8 mouse cellular contexts compared by ENCODE assay signal in the genomic region with DNA sequence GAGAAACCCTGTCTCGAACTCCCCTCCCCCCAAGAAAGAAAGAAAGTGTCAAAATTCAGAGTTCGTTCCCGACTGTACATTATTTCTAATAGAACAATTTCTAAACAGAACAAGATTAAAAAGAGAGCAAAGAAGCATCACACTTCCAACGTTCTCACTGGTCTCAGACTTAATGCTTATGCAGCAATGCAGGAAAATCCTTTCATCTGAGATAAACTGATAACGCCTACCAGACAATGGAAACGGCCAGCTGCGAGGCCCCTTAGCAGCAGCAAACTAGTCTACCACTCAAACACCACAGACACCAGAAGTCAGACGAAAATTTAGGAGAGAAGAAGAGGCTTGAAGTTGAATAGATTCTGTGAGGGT. TPM values are rescaled to one million over a fixed set of nuclear protein-coding genes. Genes with fewer than 3 reads are reported as not detected.
DNase-seq lines count a peak whose midpoint lies in the region; ATAC-seq and TF ChIP-seq lines count a peak whose summit lies in the region.

No protein-coding gene starts in this region.

- H3K79me2 ChIP-seq in macrophage (ENCODE audit: inconsistent target): peaks cover 41% of the 10 kb centered on the region

- no peak for TF ChIP-seq CTCF in G1E (IDR thresholded peaks at IDR 0.05; ENCODE audit: low read depth, low read length)

- peak overlapping the region; percentile 99 for H3K27ac ChIP-seq in heart, embryonic 16.5 days (ENCODE audit: low read length)
- peak overlapping the region; percentile 99 for H3K27ac ChIP-seq in forebrain, embryonic 16.5 days (ENCODE audit: low read length)
- peak overlapping the region; percentile 55 for H3K27ac ChIP-seq in macrophage

- no peak for ATAC-seq in heart, embryonic 16.5 days (replicated peaks; ENCODE audit: extremely low read depth, insufficient read depth, low FRiP score)
- peak; percentile 50 for ATAC-seq in G1E (ENCODE audit: extremely low read depth, insufficient number of reproducible peaks, low FRiP score, poor library complexity, severe bottlenecking)
- ATAC-seq in forebrain, embryonic 16.5 days: 0 out of 2 replicates have a peak, but pooled peaks have one; percentile 2

- H3K4me2 ChIP-seq in heart, embryonic 16.5 days (ENCODE audit: low read depth, low read length): peak overlapping the region; percentile 89
- H3K4me2 ChIP-seq in forebrain, embryonic 16.5 days (ENCODE audit: low read length): peak overlapping the region; percentile 77

- H3K9me3 ChIP-seq in heart, embryonic 16.5 days (replicated peaks; ENCODE audit: control insufficient read depth, low read length): no peaks in the 10 kb centered on the region
- no peaks in the 10 kb centered on the region for H3K9me3 ChIP-seq in G1E (replicated peaks)
- H3K9me3 ChIP-seq in forebrain, embryonic 16.5 days (ENCODE audit: control insufficient read depth, low read length): no peaks in the 10 kb centered on the region

- DNase-seq in heart, adult 8-10 months (ENCODE audit: low spot score): no peak
- no peak for DNase-seq in G1E (ENCODE audit: low spot score)
- DNase-seq in layer of hippocampus, postnatal 36 days: no peak
- no peak for DNase-seq in gastrocnemius, postnatal 4 days (ENCODE audit: low spot score in 2 of 2)
- DNase-seq in urinary bladder, postnatal 25 days (ENCODE audit: low spot score): no peak

- H3K4me3 ChIP-seq in heart, embryonic 16.5 days (ENCODE audit: low read length): peak overlapping the region; percentile 82
- peak overlapping the region; percentile 88 for H3K4me3 ChIP-seq in G1E (ENCODE audit: low read depth, low read length)
- peak overlapping the region; percentile 94 for H3K4me3 ChIP-seq in forebrain, embryonic 16.5 days (replicated peaks; ENCODE audit: low read length)
- H3K4me3 ChIP-seq in macrophage (ENCODE audit: inconsistent target): peak overlapping the region; percentile 77

- peaks cover 7% of the 10 kb centered on the region; the same call in 1 of the 2 replicates for H3K4me1 ChIP-seq in heart, embryonic 16.5 days (ENCODE audit: control insufficient read depth, insufficient read depth, low read length)
- peaks cover 21% of the 10 kb centered on the region for H3K4me1 ChIP-seq in G1E (ENCODE audit: insufficient read depth, low read depth, low read length)
- peaks cover 3% of the 10 kb centered on the region for H3K4me1 ChIP-seq in forebrain, embryonic 16.5 days (replicated peaks; ENCODE audit: control insufficient read depth, insufficient read depth, low read length)

- peak overlapping the region; percentile 93 for H3K9ac ChIP-seq in heart, embryonic 16.5 days (ENCODE audit: low read length)
- H3K9ac ChIP-seq in forebrain, embryonic 16.5 days (replicated peaks; ENCODE audit: low read depth, low read length): peak overlapping the region; percentile 80

- WGBS in heart, embryonic 16.5 days: 10% methylated on average over 8 of the region's 8 CpGs
- 14% methylated on average over 8 of the region's 8 CpGs for WGBS in forebrain, embryonic 16.5 days
- 29% methylated on average over 8 of the region's 8 CpGs for WGBS in macrophage (ENCODE audit: missing documents)

- peaks cover 17% of the 10 kb centered on the region for H3K36me3 ChIP-seq in heart, embryonic 16.5 days (ENCODE audit: control insufficient read depth, insufficient read depth)
- H3K36me3 ChIP-seq in G1E (replicated peaks) (peaks cover 28% of the 10 kb centered on the region), macrophage (ENCODE audit: inconsistent target) (peaks cover 13% of the 10 kb centered on the region)
- peaks cover 13% of the 10 kb centered on the region for H3K36me3 ChIP-seq in forebrain, embryonic 16.5 days (ENCODE audit: control insufficient read depth, insufficient read depth)

- H3K27me3 ChIP-seq in heart, embryonic 16.5 days (ENCODE audit: control insufficient read depth, insufficient read depth, low read length): no peaks in the 10 kb centered on the region
- H3K27me3 ChIP-seq in G1E (ENCODE audit: insufficient read depth, low read length): no peaks in the 10 kb centered on the region
- H3K27me3 ChIP-seq in forebrain, embryonic 16.5 days (replicated peaks; ENCODE audit: control insufficient read depth, insufficient read depth, low read length): no peaks in the 10 kb centered on the region

RNA-seq across cellular contexts. Expression of gene Rpf1, which starts 0.4 kb away (rescaled TPM):
- 31.4 and 38.8 TPM in 2 replicates for polyA plus RNA-seq in heart, embryonic 16.5 days (2015; fragmentation: Nextera tagmentation; extraction: Ambion mirVana)
- 10 to 100 TPM; 10.7 to 13.2 (median 12.2) TPM for total RNA-seq in heart, adult 8-10 months (2022)
- 95.6 and 103 TPM in 2 replicates for total RNA-seq in G1E (2014; fragmentation: Nextera tagmentation)
- 99.9 and 111 TPM in 2 replicates for total RNA-seq in G1E (2017)
- polyA plus RNA-seq in G1E (2012): 26.9 and 27.2 TPM in 2 replicates
- 47.0 and 58.0 TPM in 2 replicates for polyA plus RNA-seq in forebrain, embryonic 16.5 days (2015; fragmentation: Nextera tagmentation; extraction: Ambion mirVana)
- total RNA-seq in macrophage (2018; cell fraction: chromatin; rRNA removed): 10 to 100 TPM; 16.5 to 46.2 (median 27.2) TPM
- total RNA-seq in macrophage (2018; cell fraction: cytosol; rRNA removed): 10 to 100 TPM; 17.0 to 30.6 (median 23.2) TPM
- 10 to 100 TPM; 10.4 to 34.5 (median 19.1) TPM for total RNA-seq in macrophage (2018; cell fraction: nucleus; rRNA removed)
- polyA plus RNA-seq in macrophage (2018): 29.4 to 58.0 TPM (median 35.8 TPM) in 3 replicates
- 10 to 100 TPM; 18.0 to 18.2 TPM for total RNA-seq in layer of hippocampus, postnatal 36 days (2021)
- 10 to 100 TPM; 16.8 to 25.5 TPM for total RNA-seq in gastrocnemius, postnatal 4 days (2021)

RNA-seq across cellular contexts. Expression of gene Gng5, which starts 22.0 kb away (rescaled TPM):
- polyA plus RNA-seq in heart, embryonic 16.5 days (2015; fragmentation: Nextera tagmentation; extraction: Ambion mirVana): 1,101 and 1,119 TPM in 2 replicates
- 100 to 1,000 TPM; 252 to 269 (median 261) TPM for total RNA-seq in heart, adult 8-10 months (2022)
- 287 and 297 TPM in 2 replicates for total RNA-seq in G1E (2014; fragmentation: Nextera tagmentation)
- 299 and 354 TPM in 2 replicates for total RNA-seq in G1E (2017)
- 191 and 352 TPM in 2 replicates for polyA plus RNA-seq in G1E (2012)
- 318 and 371 TPM in 2 replicates for polyA plus RNA-seq in forebrain, embryonic 16.5 days (2015; fragmentation: Nextera tagmentation; extraction: Ambion mirVana)
- 10 to 100 TPM; 18.5 to 59.6 (median 37.4) TPM for total RNA-seq in macrophage (2018; cell fraction: chromatin; rRNA removed)
- 100 to 1,000 TPM; 368 to 688 (median 489) TPM for total RNA-seq in macrophage (2018; cell fraction: cytosol; rRNA removed)
- 100 to 1,000 TPM in 11 of 26 experiments, 10 to 100 TPM in 15; 27.6 to 151 (median 92.5) TPM for total RNA-seq in macrophage (2018; cell fraction: nucleus; rRNA removed)
- 567 to 673 TPM (median 599 TPM) in 3 replicates for polyA plus RNA-seq in macrophage (2018)
- 10 to 100 TPM; 44.8 to 53.1 TPM for total RNA-seq in layer of hippocampus, postnatal 36 days (2021)
- total RNA-seq in gastrocnemius, postnatal 4 days (2021): 100 to 1,000 TPM; 238 to 270 TPM

RNA-seq across cellular contexts. Expression of gene Spata1, which starts 22.1 kb away (rescaled TPM):
- 5.2 and 5.6 TPM in 2 replicates for polyA plus RNA-seq in heart, embryonic 16.5 days (2015; fragmentation: Nextera tagmentation; extraction: Ambion mirVana)
- total RNA-seq in heart, adult 8-10 months (2022): 1 to 10 TPM; 3.0 to 3.4 (median 3.2) TPM
- total RNA-seq in G1E (2014; fragmentation: Nextera tagmentation) (14.9 and 19.7 TPM in 2 replicates), G1E (2017) (11.6 and 20.4 TPM in 2 replicates)
- polyA plus RNA-seq in G1E (2012) (1.3 and 1.6 TPM in 2 replicates), macrophage (2018) (1.1 to 3.2 TPM (median 2.2 TPM) in 3 replicates)
- 4.0 and 7.4 TPM in 2 replicates for polyA plus RNA-seq in forebrain, embryonic 16.5 days (2015; fragmentation: Nextera tagmentation; extraction: Ambion mirVana)
- total RNA-seq in macrophage (2018; cell fraction: chromatin; rRNA removed): 10 to 100 TPM in 24 of 26 experiments, 1 to 10 TPM in 2; 5.7 to 28.7 (median 19.3) TPM
- 1 to 10 TPM in 19 of 26 experiments, under 1 TPM in 7; 0.73 to 3.3 (median 1.4) TPM for total RNA-seq in macrophage (2018; cell fraction: cytosol; rRNA removed)
- total RNA-seq in macrophage (2018; cell fraction: nucleus; rRNA removed): 10 to 100 TPM in 16 of 26 experiments, 1 to 10 TPM in 10; 4.9 to 23.8 (median 12.4) TPM
- 1 to 10 TPM; 2.8 to 3.3 TPM for total RNA-seq in layer of hippocampus, postnatal 36 days (2021)
- total RNA-seq in gastrocnemius, postnatal 4 days (2021): 1 to 10 TPM; 3.3 to 3.5 TPM

RNA-seq across cellular contexts. Expression of gene Uox, which starts 48.6 kb away (rescaled TPM):
- polyA plus RNA-seq in heart, embryonic 16.5 days (2015; fragmentation: Nextera tagmentation; extraction: Ambion mirVana): 0.13 and 0.34 TPM in 2 replicates
- not detected for total RNA-seq in heart, adult 8-10 months (2022)
- total RNA-seq in G1E (2014; fragmentation: Nextera tagmentation): not detected in 2 replicates
- 0.22 TPM in 1 of 2 replicates, not detected in the other for total RNA-seq in G1E (2017)
- polyA plus RNA-seq in G1E (2012): not detected in 2 replicates
- not detected in 2 replicates for polyA plus RNA-seq in forebrain, embryonic 16.5 days (2015; fragmentation: Nextera tagmentation; extraction: Ambion mirVana)
- not detected for total RNA-seq in macrophage (2018; cell fraction: chromatin; rRNA removed)
- not detected for total RNA-seq in macrophage (2018; cell fraction: cytosol; rRNA removed)
- total RNA-seq in macrophage (2018; cell fraction: nucleus; rRNA removed): not detected
- not detected in 3 replicates for polyA plus RNA-seq in macrophage (2018)
- under 1 TPM; 0.18 to 0.25 TPM for total RNA-seq in layer of hippocampus, postnatal 36 days (2021)
- total RNA-seq in gastrocnemius, postnatal 4 days (2021): 1 to 10 TPM in 1 of 2 experiments, not detected in 1; 1.9 TPM

Comparison
In these comparisons a context has a peak if more than half of its experiments do, and no peak if none do; other contexts are left out.
1. RNA of gene Gng5, which starts 22.0 kb away (total RNA-seq): 287 to 354 TPM in G1E, 238 to 270 TPM in gastrocnemius, postnatal 4 days and 252 to 269 TPM in heart, adult 8-10 months; 44.8 to 53.1 TPM in layer of hippocampus, postnatal 36 days; every median in the first group is over 4 times any median in the second.
2. Peak in every context shown above with its lines, with median percentiles within 50 percentile points of each other: H3K27ac ChIP-seq and H3K4me3 ChIP-seq.